ENCODE assay signal across 7 mouse cellular contexts in genomic region chrX:103356287-103356686, GRCm38 (mm10). TPM values are rescaled to one million over a fixed set of nuclear protein-coding genes. Genes with fewer than 3 reads are reported as not detected.
DNase-seq lines count a peak whose midpoint lies in the region; ATAC-seq and TF ChIP-seq lines count a peak whose summit lies in the region.

Chic1 (plus strand) TSS chrX:103356476.

- H3K9ac ChIP-seq in intestine, postnatal 0 days (ENCODE audit: low read depth, low read length) = peak within 1 kb of the TSS; percentile 54; the same call in 1 of the 2 replicates
- peak within 1 kb of the TSS; percentile 67 for H3K9ac ChIP-seq in midbrain, embryonic 13.5 days (replicated peaks)

- no peaks in the 10 kb centered on the region for H3K4me1 ChIP-seq in intestine, postnatal 0 days (replicated peaks; ENCODE audit: control insufficient read depth, insufficient read depth, low read length)
- no peaks in the 10 kb centered on the region for H3K4me1 ChIP-seq in midbrain, embryonic 13.5 days (replicated peaks)

- 13% methylated on average over 34 of the region's 34 CpGs for WGBS in intestine, postnatal 0 days
- 17% methylated on average over 34 of the region's 34 CpGs for WGBS in midbrain, embryonic 13.5 days

- peak; percentile 48 to 54 for DNase-seq in adrenal gland, adult 18-20 months (ENCODE audit: low spot score in 2 of 2)
- peak; percentile 92 for DNase-seq in embryo, embryonic 10.5 days (ENCODE audit: low spot score)
- peak; percentile 28 to 61 for DNase-seq in gastrocnemius, postnatal 4 days (ENCODE audit: low spot score in 2 of 2)
- peak; percentile 73 to 81 for DNase-seq in left cerebral cortex, postnatal 36 days (ENCODE audit: low spot score in 2 of 2)
- DNase-seq in spleen, postnatal 10 days (ENCODE audit: low spot score in 2 of 2) = peak; percentile 3 to 28

- H3K4me2 ChIP-seq in intestine, postnatal 0 days (replicated peaks; ENCODE audit: low read depth) = peak within 1 kb of the TSS; percentile 70
- H3K4me2 ChIP-seq in midbrain, embryonic 13.5 days (replicated peaks) = peak within 1 kb of the TSS; percentile 57

- no peaks in the 10 kb centered on the region for H3K9me3 ChIP-seq in intestine, postnatal 0 days (ENCODE audit: control insufficient read depth)
- H3K9me3 ChIP-seq in midbrain, embryonic 13.5 days = no peaks in the 10 kb centered on the region

- no peaks in the 10 kb centered on the region for H3K36me3 ChIP-seq in intestine, postnatal 0 days (ENCODE audit: control insufficient read depth, insufficient read depth)
- no peaks in the 10 kb centered on the region for H3K36me3 ChIP-seq in midbrain, embryonic 13.5 days

- peak within 1 kb of the TSS; percentile 54 for H3K27ac ChIP-seq in intestine, postnatal 0 days (ENCODE audit: low read depth, low read length)
- peak within 1 kb of the TSS; percentile 76 for H3K27ac ChIP-seq in midbrain, embryonic 13.5 days

- no peak for TF ChIP-seq CTCF in intestine, postnatal 0 days (IDR thresholded peaks at IDR 0.05; ENCODE audit: low read depth)

- peak; percentile 57 for ATAC-seq in intestine, postnatal 0 days
- ATAC-seq in midbrain, embryonic 13.5 days = peak; percentile 96

- intact Hi-C loops in left cerebral cortex, postnatal 36 days (cut with DNase I) = loop anchor here (5.0 kb wide), 1 partner anchor 69 kb away; no protein-coding TSS in a partner anchor

- peak within 1 kb of the TSS; percentile 65 for H3K4me3 ChIP-seq in intestine, postnatal 0 days (ENCODE audit: low read depth, low read length)
- peak within 1 kb of the TSS; percentile 57 for H3K4me3 ChIP-seq in midbrain, embryonic 13.5 days (replicated peaks)

- H3K27me3 ChIP-seq in intestine, postnatal 0 days (replicated peaks; ENCODE audit: control insufficient read depth, insufficient read depth, low read length) = no peaks in the 10 kb centered on the region
- H3K27me3 ChIP-seq in midbrain, embryonic 13.5 days = peaks cover 61% of the 10 kb centered on the region

RNA-seq across cellular contexts. Expression of gene Chic1, which starts in this region (rescaled TPM):
- 1 to 10 TPM; 6.1 to 6.5 TPM for total RNA-seq in adrenal gland, adult 18-20 months (2021)
- 1 to 10 TPM; 1.2 to 1.3 TPM for total RNA-seq in gastrocnemius, postnatal 4 days (2021)
- polyA plus RNA-seq in intestine, postnatal 0 days (2015; fragmentation: Nextera tagmentation; extraction: Ambion mirVana) = 2.0 and 2.3 TPM in 2 replicates
- total RNA-seq in left cerebral cortex, postnatal 36 days (2021) = 10 to 100 TPM; 16.3 to 21.4 TPM
- polyA plus RNA-seq in midbrain, embryonic 13.5 days (2015; fragmentation: Nextera tagmentation; extraction: Ambion mirVana) = 8.4 and 8.9 TPM in 2 replicates

Comparison
In these comparisons a context has a peak if more than half of its experiments do, and no peak if none do; other contexts are left out.
1. Peak in every context shown above with its lines: DNase-seq, ATAC-seq, H3K4me3 ChIP-seq and H3K27ac ChIP-seq.
2. DNase-seq: peak in every context shown above with its lines; median percentile 92 in embryo, embryonic 10.5 days; 77 in left cerebral cortex, postnatal 36 days; 51 in adrenal gland, adult 18-20 months; 44 in gastrocnemius, postnatal 4 days; 16 in spleen, postnatal 10 days.